Mouse (Mus musculus): ENCODE data around the gene Serpinb3a. TPM values are rescaled to one million over a fixed set of nuclear protein-coding genes. Genes with fewer than 3 reads are reported as not detected.

Serpinb3a gene
- total and polyA plus RNA-seq, 3 experiments, result not detected

GRCm38 (mm10) chr1:107014530-107014929 lies 37.6 kb downstream of the Serpinb3a start:
- H3K79me2 ChIP-seq (replicated peaks; ENCODE audit: control insufficient read depth, insufficient read depth, low read length), result no peaks in the 10 kb centered on the region
- peak; percentile 59 for TF ChIP-seq CTCF (IDR thresholded peaks at IDR 0.05)
- TF ChIP-seq EP300 (IDR thresholded peaks at IDR 0.05; ENCODE audit: insufficient read depth, low read depth, low read length), result no peak
- no peak for TF ChIP-seq POLR2A (IDR thresholded peaks at IDR 0.05; ENCODE audit: insufficient read depth, low read depth, low read length)
- H3K9ac ChIP-seq (ENCODE audit: low read depth, low read length), result no peak overlapping the region
- intact Hi-C loops (cut with DNase I), result loop anchor here (5.0 kb wide), 1 partner anchor 208 kb away; no protein-coding TSS in a partner anchor
- no peak overlapping the region for H3K27ac ChIP-seq
- no peak overlapping the region for H3K4me3 ChIP-seq
- no peaks in the 10 kb centered on the region for H3K36me3 ChIP-seq (ENCODE audit: control insufficient read depth, insufficient read depth, low read length)
- no peaks in the 10 kb centered on the region for H3K27me3 ChIP-seq (ENCODE audit: control insufficient read depth, insufficient read depth, low read length)
- DNase-seq, result no peak
- H3K4me1 ChIP-seq (ENCODE audit: control insufficient read depth, insufficient read depth, low read length), result no peaks in the 10 kb centered on the region
- WGBS, result 53% methylated on average over 2 of the region's 2 CpGs

- Histone ChIP-seq H3K36me3 (ENCODE audit: control insufficient read depth, insufficient read depth, low read length) (no peaks in the 10 kb centered on the region), H3K27me3 (ENCODE audit: control insufficient read depth, insufficient read depth, low read length) (no peaks in the 10 kb centered on the region), H3K4me1 (ENCODE audit: control insufficient read depth, insufficient read depth, low read length) (no peaks in the 10 kb centered on the region), H3K27ac (no peak overlapping the region), H3K4me3 (no peak overlapping the region), H3K9ac (ENCODE audit: low read depth, low read length) (no peak overlapping the region), H3K79me2 (replicated peaks; ENCODE audit: control insufficient read depth, insufficient read depth, low read length) (no peaks in the 10 kb centered on the region)
- TF ChIP-seq EP300 (IDR thresholded peaks at IDR 0.05; ENCODE audit: insufficient read depth, low read depth, low read length) (no peak), POLR2A (IDR thresholded peaks at IDR 0.05; ENCODE audit: insufficient read depth, low read depth, low read length) (no peak)
- DNase-seq, result no peak
- intact Hi-C loops (cut with DNase I), result no loop called here
- WGBS, result 83% methylated on average over 3 of the region's 3 CpGs
Measured at GRCm38 (mm10) chr1:107006316-107006715, 45.8 kb downstream of the Serpinb3a start.

GRCm38 (mm10) chr1:107001754-107002153 lies 50.3 kb downstream of the Serpinb3a start:
- no peak overlapping the region for H3K9ac ChIP-seq (ENCODE audit: low read depth, low read length)
- no peaks in the 10 kb centered on the region for H3K27me3 ChIP-seq (ENCODE audit: control insufficient read depth, insufficient read depth, low read length)
- TF ChIP-seq CTCF (IDR thresholded peaks at IDR 0.05) (no peak), EP300 (IDR thresholded peaks at IDR 0.05; ENCODE audit: insufficient read depth, low read depth, low read length) (no peak), POLR2A (IDR thresholded peaks at IDR 0.05; ENCODE audit: insufficient read depth, low read depth, low read length) (no peak)
- DNase-seq, result no peak
- 87% methylated on average over 2 of the region's 2 CpGs for WGBS
- no peaks in the 10 kb centered on the region for H3K4me1 ChIP-seq (ENCODE audit: control insufficient read depth, insufficient read depth, low read length)
- H3K36me3 ChIP-seq (ENCODE audit: control insufficient read depth, insufficient read depth, low read length), result no peaks in the 10 kb centered on the region
- intact Hi-C loops (cut with DNase I), result no loop called here
- H3K27ac ChIP-seq, result no peak overlapping the region
- H3K4me3 ChIP-seq, result no peak overlapping the region
- H3K79me2 ChIP-seq (replicated peaks; ENCODE audit: control insufficient read depth, insufficient read depth, low read length), result no peaks in the 10 kb centered on the region

- Histone ChIP-seq H3K27me3 (ENCODE audit: control insufficient read depth, insufficient read depth, low read length) (no peaks in the 10 kb centered on the region), H3K79me2 (replicated peaks; ENCODE audit: control insufficient read depth, insufficient read depth, low read length) (no peaks in the 10 kb centered on the region), H3K36me3 (ENCODE audit: control insufficient read depth, insufficient read depth, low read length) (no peaks in the 10 kb centered on the region), H3K27ac (no peak overlapping the region), H3K4me3 (no peak overlapping the region), H3K4me1 (ENCODE audit: control insufficient read depth, insufficient read depth, low read length) (no peaks in the 10 kb centered on the region), H3K9ac (ENCODE audit: low read depth, low read length) (no peak overlapping the region)
- peak; percentile 30 to 34 for DNase-seq
- intact Hi-C loops (cut with DNase I), result no loop called here
- 36% methylated on average over 13 of the region's 13 CpGs for WGBS
- 0 out of 2 replicates have a peak, but pooled peaks have one; percentile 17 for TF ChIP-seq EP300 (IDR thresholded peaks at IDR 0.05; ENCODE audit: insufficient read depth, low read depth, low read length)
- no peak for TF ChIP-seq CTCF (IDR thresholded peaks at IDR 0.05)
Measured at GRCm38 (mm10) chr1:107000424-107000823, 51.7 kb downstream of the Serpinb3a start.

Other genes with a start within 250 kb of the Serpinb3a start
- not detected for gene Serpinb5, start 191.1 kb downstream of the Serpinb3a start, total RNA-seq (2021)
- gene Serpinb5, start 191.1 kb downstream of the Serpinb3a start, polyA plus RNA-seq (2012; rRNA removed), result 0.06 TPM in 1 of 2 replicates, not detected in the other
- not detected for gene Serpinb12, start 117.9 kb downstream of the Serpinb3a start, total RNA-seq (2021)
- gene Serpinb12, start 117.9 kb downstream of the Serpinb3a start, polyA plus RNA-seq (2012; rRNA removed), result not detected in 2 replicates
- gene Serpinb13, start 71.3 kb downstream of the Serpinb3a start, total RNA-seq (2021), result not detected
- gene Serpinb13, start 71.3 kb downstream of the Serpinb3a start, polyA plus RNA-seq (2012; rRNA removed), result not detected in 2 replicates
- gene Serpinb3d, start 31.2 kb upstream of the Serpinb3a start, total RNA-seq (2021), result not detected
- gene Serpinb3d, start 31.2 kb upstream of the Serpinb3a start, polyA plus RNA-seq (2012; rRNA removed), result not detected in 2 replicates
- gene Serpinb3b, start 226.1 kb upstream of the Serpinb3a start, total RNA-seq (2021), result not detected
- gene Serpinb3b, start 226.1 kb upstream of the Serpinb3a start, polyA plus RNA-seq (2012; rRNA removed), result not detected in 2 replicates
- not detected for gene Serpinb3c, start 226.1 kb upstream of the Serpinb3a start, total RNA-seq (2021)
- not detected in 2 replicates for gene Serpinb3c, start 226.1 kb upstream of the Serpinb3a start, polyA plus RNA-seq (2012; rRNA removed)